Mouse (Mus musculus): Measurements from ENCODE around the gene Zfp39.

The Zfp39 gene

DNA sequence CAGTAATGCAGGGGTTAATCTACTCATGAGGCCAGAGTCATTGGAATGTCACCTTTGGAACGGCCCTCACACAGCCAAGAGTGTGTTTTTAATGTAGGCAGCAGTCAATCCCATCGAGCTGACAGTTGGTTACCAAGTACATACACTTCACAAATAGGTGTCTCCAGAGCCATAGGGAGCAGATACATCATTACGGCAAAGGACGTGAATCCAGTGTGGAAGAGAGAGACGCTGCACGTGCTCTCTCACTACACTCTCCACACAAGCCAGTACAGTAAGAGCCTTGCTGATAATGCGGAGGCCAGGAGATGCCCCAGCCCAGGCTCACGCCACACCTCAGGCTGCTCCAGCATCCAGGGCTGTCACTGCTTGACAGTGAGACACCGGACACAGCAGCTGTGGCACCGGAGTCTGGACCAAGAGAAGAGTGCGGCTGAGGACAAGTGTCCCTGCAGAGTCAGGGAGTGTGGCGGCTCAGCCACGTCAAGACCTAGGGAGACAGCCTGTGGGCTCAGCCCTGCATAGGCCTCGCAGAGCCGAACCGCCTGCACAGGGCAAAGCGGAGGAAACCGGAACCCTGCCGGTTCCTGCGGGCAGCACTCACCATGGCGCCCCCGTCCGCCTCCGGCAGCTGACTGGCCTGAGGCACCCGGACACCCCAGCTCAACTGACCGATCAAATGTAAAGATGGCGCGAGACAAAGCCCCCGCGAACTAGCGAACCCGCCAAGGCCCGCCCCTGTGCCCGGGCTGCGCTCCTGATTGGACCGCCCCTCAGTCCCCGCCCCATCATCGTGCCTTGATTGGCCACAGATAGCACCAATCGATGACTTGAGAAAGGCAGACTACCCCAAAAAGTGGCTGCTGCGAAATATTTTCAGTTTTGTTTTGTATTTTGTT, at the start of gene Zfp39:
Gene Zfp39, minus strand, starts transcription at position 715 of the 899 bp plus-strand sequence.
- DNase-seq (ENCODE audit: low read depth, low spot score): peak; percentile 91

DNA sequence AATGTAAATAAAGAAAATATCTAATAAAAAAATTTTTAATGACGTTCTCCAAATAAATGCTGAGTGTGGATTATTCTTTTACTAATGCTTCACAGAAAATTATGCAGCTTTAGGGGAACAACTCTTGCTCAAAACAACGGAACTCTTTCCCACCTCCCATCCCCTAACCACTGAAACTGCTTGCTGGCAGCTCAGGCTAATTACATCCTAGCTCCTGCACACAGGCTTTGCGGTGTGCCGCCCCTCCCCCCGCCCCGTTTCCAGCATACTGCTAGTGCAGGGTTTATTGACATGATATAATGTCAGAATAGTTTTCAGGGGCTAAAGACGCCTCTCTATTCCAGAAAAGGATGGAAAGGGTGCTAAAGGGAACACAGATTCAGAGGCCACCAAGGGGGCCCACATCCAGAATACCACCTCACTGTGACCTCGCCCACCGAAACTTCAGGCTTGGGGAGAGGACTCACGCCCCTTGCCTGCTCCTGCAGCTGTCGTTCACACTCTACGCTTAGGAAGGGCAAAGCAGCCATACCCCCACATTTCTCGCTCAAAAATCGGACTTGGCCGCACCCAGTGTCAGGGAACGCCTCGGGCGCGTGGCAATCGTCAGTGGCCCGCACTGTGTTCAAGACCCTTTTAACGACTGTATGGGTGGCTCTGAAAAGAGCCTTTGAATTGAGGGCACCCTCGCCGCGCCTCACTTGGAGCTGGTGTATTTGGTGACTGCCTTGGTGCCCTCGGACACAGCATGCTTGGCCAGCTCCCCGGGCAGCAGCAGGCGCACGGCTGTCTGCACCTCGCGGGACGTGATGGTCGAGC, 49.5 kb upstream of the Zfp39 start:
- DNase-seq (ENCODE audit: low read depth, low spot score): no peak

- DNase-seq (ENCODE audit: low read depth, low spot score): no peak
Measured at GRCm38 (mm10) chr11:58951210-58951609, 47.2 kb upstream of the Zfp39 start.

DNA sequence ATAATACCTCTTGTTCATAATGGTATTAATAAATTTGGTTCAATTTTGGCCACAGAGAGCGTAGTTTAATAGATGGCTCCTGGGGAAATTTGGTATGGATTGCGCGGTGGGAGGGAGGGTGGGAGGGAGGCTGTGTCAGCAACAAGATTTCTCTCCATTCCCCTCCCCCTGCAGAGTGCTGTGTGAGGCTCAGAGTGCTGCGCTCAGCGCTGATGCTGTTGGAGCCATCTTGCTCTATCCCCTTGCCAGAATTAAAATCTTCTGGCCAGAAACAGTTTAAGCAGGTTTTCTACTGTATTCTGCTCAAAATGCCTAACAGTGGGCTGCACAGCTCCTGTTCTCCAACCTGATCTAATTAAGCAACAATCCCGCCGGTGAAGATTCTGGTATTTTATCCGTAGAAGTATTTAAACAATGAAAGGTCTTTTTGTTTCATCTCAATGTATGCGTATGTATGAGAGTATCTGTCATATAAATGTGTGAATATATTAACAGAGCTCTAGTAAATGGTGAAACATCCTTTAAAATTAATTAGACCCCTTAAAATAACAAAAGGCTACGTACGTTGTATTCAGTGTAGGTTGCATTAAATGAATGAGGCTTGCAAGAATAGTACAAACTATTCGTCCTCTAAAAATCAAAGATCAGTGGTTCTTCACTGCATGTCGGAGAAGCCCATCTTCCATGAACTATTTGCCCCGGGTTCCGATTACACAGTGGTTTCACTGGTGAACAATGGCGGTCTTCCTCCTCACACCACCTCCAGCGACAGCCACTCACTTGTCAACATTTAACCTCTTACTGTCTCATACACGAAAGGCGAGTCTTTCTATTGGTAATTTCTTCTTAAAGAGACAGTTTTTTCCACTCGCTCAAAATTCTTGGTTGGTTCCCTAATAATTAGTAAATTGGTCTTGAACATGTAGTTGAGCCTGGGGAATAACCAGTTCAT, 45.7 kb upstream of the Zfp39 start:
- DNase-seq (ENCODE audit: low read depth, low spot score): no peak

GRCm38 (mm10) chr11:58948542-58949479, 44.8 kb upstream of the Zfp39 start, which contains the start of gene Hist3h2ba:
Hist3h2ba (plus strand) TSS chr11:58948920.
- peak; percentile 59 for DNase-seq (ENCODE audit: low read depth, low spot score)

DNA sequence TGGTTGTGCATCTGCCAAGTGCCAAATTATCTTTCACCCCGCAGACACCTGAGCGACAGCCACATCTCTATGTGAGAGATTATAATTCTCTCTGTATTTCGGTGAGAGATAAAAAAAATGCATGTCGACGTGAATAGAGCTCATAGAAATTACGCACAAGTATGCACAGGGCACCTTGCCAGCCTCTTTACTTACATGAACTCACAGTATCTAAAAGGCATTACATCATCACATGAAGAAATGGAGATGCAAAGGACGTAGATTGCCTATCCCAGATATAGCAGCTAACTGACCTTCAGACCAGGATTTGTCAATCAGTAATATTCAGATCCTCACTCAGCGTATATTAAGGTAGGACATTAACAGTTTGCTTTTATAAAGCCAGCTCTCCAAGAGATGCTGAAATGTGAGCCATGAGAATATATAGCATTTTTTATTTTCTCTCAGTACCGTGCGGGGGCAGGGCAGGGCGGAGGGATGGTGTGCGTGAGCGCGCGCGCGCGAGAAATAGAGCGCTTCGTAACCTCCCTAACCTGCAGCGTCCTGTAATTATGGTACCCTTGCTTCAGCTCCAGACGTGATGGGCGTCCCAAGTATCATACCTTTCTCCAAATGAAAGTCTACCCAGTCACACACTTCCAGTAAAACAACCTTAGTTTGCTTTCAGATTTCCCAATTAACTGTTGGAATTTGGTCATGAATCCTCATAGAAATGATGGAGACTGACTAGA, 43.9 kb upstream of the Zfp39 start:
- DNase-seq (ENCODE audit: low read depth, low spot score): no peak

GRCm38 (mm10) chr11:58947306-58947705, 43.3 kb upstream of the Zfp39 start:
- DNase-seq (ENCODE audit: low read depth, low spot score): no peak

DNA sequence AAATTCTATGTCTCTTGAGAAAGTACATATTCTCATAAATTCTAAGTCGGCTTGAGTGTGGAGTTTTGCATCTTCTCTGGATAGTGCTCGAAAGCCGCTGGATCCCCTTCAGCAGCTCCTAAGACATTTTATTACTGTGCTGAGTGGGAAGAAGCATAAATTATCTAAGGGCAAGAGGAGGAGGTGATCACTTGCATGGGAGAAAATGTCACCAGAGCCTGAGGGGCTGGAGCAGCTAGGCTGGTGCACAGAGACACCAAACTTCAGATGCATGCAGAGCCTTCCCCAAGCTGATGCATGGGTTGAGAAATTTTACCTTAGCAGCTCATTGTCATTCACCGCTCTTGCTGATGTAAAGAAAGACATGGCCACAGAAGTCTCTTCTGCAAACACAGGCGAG, 40.1 kb upstream of the Zfp39 start:
- DNase-seq (ENCODE audit: low read depth, low spot score): no peak

- DNase-seq (ENCODE audit: low read depth, low spot score): no peak
Measured at GRCm38 (mm10) chr11:58939088-58939439, 35.0 kb upstream of the Zfp39 start.

DNA sequence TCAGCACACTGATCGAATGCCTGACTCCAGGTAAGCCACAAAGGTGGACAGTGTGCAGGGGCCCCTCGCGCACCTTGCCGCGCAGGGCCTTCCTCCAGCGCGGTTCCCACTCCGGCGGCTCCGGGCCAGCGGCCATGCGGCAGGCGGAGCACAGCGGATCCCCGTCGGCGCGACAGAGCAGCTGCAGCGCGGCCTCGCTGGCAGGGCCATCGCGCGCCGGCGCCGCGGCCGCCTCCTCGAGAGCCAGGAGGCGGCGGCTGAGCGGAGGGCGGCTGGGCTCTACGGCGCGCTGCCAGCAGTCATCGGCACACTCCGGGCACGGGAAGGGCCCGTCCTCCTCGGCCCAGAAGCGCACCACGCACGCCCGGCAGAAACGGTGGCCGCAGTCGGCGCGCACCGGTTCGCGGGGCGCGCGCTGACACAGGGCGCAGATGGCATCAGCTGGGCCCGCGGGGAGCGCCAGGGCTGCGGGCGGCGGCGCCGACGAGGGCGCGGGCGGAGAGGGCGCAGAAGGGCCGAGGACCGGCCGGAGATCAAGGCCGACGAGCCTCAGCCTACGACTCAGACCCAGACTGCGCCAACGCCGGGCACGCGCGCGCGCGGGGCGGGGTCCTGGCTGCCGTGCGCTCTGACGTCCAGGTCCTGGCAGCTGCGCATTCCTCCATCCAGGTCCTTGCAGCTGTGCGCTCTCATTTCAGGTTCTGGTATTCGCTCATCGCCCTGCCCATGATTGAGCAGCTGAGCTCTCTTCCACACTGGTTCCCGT, 34.5 kb upstream of the Zfp39 start, which contains the start of gene Rnf187:
Gene Rnf187, minus strand, starts transcription at position 595 of the 766 bp plus-strand sequence.
- DNase-seq (ENCODE audit: low read depth, low spot score): peak; percentile 87

DNA sequence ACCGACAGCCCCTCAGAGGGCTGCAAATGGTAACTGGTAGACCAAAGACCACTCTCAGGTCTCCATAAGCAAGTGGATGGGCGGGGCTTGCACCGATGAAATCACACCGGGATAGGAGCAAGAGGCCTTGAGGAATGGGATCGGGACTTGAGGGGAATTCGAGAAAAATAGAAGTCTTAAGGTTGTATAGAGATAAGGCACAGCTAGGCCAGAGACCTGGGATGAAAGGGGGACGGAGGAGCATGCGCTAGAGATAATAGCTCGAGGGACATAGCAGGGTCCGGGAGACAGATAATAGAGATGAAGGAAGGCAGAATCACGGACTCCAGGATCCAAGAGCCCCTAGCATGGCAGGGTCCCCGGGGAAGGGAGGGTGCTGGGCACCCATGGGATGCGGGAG, 33.9 kb upstream of the Zfp39 start:
- DNase-seq (ENCODE audit: low read depth, low spot score): no peak

GRCm38 (mm10) chr11:58931576-58931975, 27.6 kb upstream of the Zfp39 start:
- no peak for DNase-seq (ENCODE audit: low read depth, low spot score)

DNA sequence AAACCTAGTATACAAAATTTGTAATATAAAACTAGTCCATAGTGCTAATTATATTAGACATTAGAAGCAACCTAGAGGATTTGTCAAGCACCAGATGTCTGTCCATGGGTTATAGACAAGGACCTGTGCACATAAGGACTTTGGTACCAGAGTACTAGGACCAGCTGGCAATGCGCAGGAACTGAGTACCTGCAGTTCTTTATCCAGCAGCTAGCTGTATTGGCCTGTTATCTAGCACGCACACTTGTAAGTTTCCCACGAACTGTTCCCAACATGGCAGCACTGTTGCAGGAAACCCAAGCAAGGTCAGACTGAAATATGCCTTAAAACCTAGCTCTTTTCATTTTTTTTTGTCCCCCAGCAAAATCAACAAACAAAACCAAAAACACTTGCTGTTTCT, 26.2 kb upstream of the Zfp39 start:
- no peak for DNase-seq (ENCODE audit: low read depth, low spot score)

- DNase-seq (ENCODE audit: low read depth, low spot score): no peak
Measured at GRCm38 (mm10) chr11:58929641-58930040, 25.6 kb upstream of the Zfp39 start.

- no peak for DNase-seq (ENCODE audit: low read depth, low spot score)
Measured at GRCm38 (mm10) chr11:58929055-58929454, 25.0 kb upstream of the Zfp39 start.

GRCm38 (mm10) chr11:58927790-58928651, 24.0 kb upstream of the Zfp39 start:
- DNase-seq (ENCODE audit: low read depth, low spot score): peak; percentile 44

DNA sequence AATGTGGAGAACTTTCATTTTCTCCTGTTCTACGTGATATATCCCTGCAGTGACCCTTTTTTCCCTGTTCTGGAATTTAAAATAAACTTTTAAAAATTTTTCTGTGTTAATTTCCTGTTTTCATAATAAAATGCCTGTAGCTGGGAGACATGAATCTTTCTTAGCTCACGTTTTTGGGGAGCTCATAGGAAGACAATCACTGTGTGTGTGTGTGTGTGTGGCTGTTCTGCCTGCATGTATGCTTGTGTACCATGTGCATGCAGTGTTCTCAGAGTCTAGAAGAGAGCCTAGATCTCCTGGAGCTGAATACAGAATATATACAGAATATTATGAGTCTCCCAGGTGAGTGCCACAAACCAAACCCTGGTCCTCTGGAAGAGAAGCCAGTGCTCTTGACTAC, 23.0 kb upstream of the Zfp39 start:
- no peak for DNase-seq (ENCODE audit: low read depth, low spot score)

- no peak for DNase-seq (ENCODE audit: low read depth, low spot score)
Measured at GRCm38 (mm10) chr11:58926651-58927050, 22.6 kb upstream of the Zfp39 start.

Measured in skeletal muscle tissue, adult 2 months (tissue).